In the genomic region with DNA sequence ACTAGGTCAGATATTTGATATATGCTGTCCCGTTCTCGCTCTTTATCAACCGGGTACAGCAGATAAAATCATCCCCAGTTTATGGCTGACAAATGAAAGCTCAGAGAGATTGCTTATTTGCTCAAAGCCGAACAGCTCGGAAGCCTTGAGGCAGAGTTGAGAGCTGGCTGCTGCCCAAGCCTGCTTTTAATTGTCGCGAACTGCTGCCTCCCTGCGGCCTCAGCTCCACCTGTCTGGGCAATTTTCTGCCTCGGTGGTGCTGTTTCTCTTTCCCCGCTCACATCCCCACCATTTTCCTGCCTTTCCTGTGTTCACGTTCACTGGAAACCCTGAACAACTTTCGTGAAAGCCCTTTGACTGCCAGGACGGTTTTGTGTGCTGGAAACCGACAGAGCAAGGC, we compare ENCODE assay signal across 8 mouse cellular contexts. TPM values are rescaled to one million over a fixed set of nuclear protein-coding genes. Genes with fewer than 3 reads are reported as not detected.
DNase-seq lines count a peak whose midpoint lies in the region; ATAC-seq and TF ChIP-seq lines count a peak whose summit lies in the region.

No protein-coding gene starts in this region.

- no peak overlapping the region for H3K4me2 ChIP-seq in forebrain, postnatal 0 days (ENCODE audit: low read depth)
- 0 out of 2 replicates have a peak overlapping the region, but pooled peaks have one; percentile 4 for H3K4me2 ChIP-seq in neural tube, embryonic 13.5 days

- no peaks in the 10 kb centered on the region for H3K9me3 ChIP-seq in forebrain, postnatal 0 days (ENCODE audit: low read length)
- H3K9me3 ChIP-seq in neural tube, embryonic 13.5 days = no peaks in the 10 kb centered on the region

- peak; percentile 48 for DNase-seq in embryo, embryonic 10 days (ENCODE audit: low spot score)
- no peak for DNase-seq in embryo, embryonic 9.5 days (ENCODE audit: extremely low spot score)
- DNase-seq in testis, postnatal 14 days (ENCODE audit: low spot score) = no peak
- peak; percentile 75 for DNase-seq in forebrain, postnatal 0 days
- DNase-seq in layer of hippocampus, adult 9-11 months = peak; percentile 42

- H3K27ac ChIP-seq in testis, adult 2 months (ENCODE audit: control insufficient read depth, insufficient read depth, low read depth, low read length) = no peak overlapping the region
- 0 out of 2 replicates have a peak overlapping the region, but pooled peaks have one; percentile 36 for H3K27ac ChIP-seq in forebrain, postnatal 0 days (ENCODE audit: low read depth, low read length)
- H3K27ac ChIP-seq in neural tube, embryonic 13.5 days (replicated peaks) = peak overlapping the region; percentile 29

- no peak for TF ChIP-seq POLR2A in testis, adult 2 months (IDR thresholded peaks at IDR 0.05; ENCODE audit: control insufficient read depth, low read depth, low read length)

- no peak overlapping the region for H3K9ac ChIP-seq in forebrain, postnatal 0 days
- no peak overlapping the region for H3K9ac ChIP-seq in neural tube, embryonic 13.5 days

- H3K27me3 ChIP-seq in testis, adult 2 months (ENCODE audit: control insufficient read depth, insufficient read depth, low read length) = no peaks in the 10 kb centered on the region
- H3K27me3 ChIP-seq in forebrain, postnatal 0 days (ENCODE audit: insufficient read depth, low read length) = no peaks in the 10 kb centered on the region
- no peaks in the 10 kb centered on the region for H3K27me3 ChIP-seq in neural tube, embryonic 13.5 days

- peak; percentile 29; the same call in 1 of the 2 replicates for ATAC-seq in forebrain, postnatal 0 days
- no peak for ATAC-seq in neural tube, embryonic 13.5 days (ENCODE audit: low read depth)
- ATAC-seq in megakaryocyte-erythroid progenitor cell, adult 5-6 weeks (replicated peaks; ENCODE audit: low FRiP score, low TSS enrichment, poor library complexity, severe bottlenecking) = no peak

- H3K4me3 ChIP-seq in testis, adult 2 months (ENCODE audit: control insufficient read depth, low read depth, low read length) = no peak overlapping the region
- H3K4me3 ChIP-seq in forebrain, postnatal 0 days (ENCODE audit: low read depth, low read length) = no peak overlapping the region
- no peak overlapping the region for H3K4me3 ChIP-seq in neural tube, embryonic 13.5 days

- H3K4me1 ChIP-seq in testis, adult 2 months (ENCODE audit: control insufficient read depth, insufficient read depth, low read length) = no peaks in the 10 kb centered on the region
- H3K4me1 ChIP-seq in forebrain, postnatal 0 days (ENCODE audit: insufficient read depth) = 0 out of 2 replicates have a peak, but pooled peaks cover 8% of the 10 kb centered on the region
- peaks cover 27% of the 10 kb centered on the region for H3K4me1 ChIP-seq in neural tube, embryonic 13.5 days (replicated peaks)

- WGBS in forebrain, postnatal 0 days = 11% methylated on average over 14 of the region's 14 CpGs
- 26% methylated on average over 14 of the region's 14 CpGs for WGBS in neural tube, embryonic 13.5 days

- no peaks in the 10 kb centered on the region for H3K36me3 ChIP-seq in testis, adult 2 months (ENCODE audit: control insufficient read depth, insufficient read depth, low read length)
- H3K36me3 ChIP-seq in forebrain, postnatal 0 days (ENCODE audit: insufficient read depth) = no peaks in the 10 kb centered on the region
- 0 out of 2 replicates have a peak, but pooled peaks cover under 1% of the 10 kb centered on the region for H3K36me3 ChIP-seq in neural tube, embryonic 13.5 days

- TF ChIP-seq CTCF in testis, adult 2 months (IDR thresholded peaks at IDR 0.05; ENCODE audit: control insufficient read depth, insufficient read depth, insufficient replicate concordance, low read depth, low read length) = 0 out of 2 replicates have a peak, but pooled peaks have one; percentile 10
- peak; percentile 43 for TF ChIP-seq CTCF in forebrain, postnatal 0 days (IDR thresholded peaks at IDR 0.05; ENCODE audit: low read depth)

RNA-seq across cellular contexts. Expression of a gene that starts 39.8 kb away (rescaled TPM):
- 4.0 and 6.1 TPM in 2 replicates for polyA plus RNA-seq in testis, adult 2 months (2012; rRNA removed)
- total RNA-seq in forebrain, postnatal 0 days (2014; rRNA removed) = 169 and 211 TPM in 2 replicates
- 7.0 and 10.0 TPM in 2 replicates for polyA plus RNA-seq in forebrain, postnatal 0 days (2015; fragmentation: Nextera tagmentation; extraction: Ambion mirVana)
- 7.8 and 9.4 TPM in 2 replicates for polyA plus RNA-seq in neural tube, embryonic 13.5 days (2015; fragmentation: Nextera tagmentation; extraction: Ambion mirVana)
- not detected in 2 replicates for total RNA-seq in megakaryocyte-erythroid progenitor cell, adult 5-6 weeks (2014; fragmentation: Nextera tagmentation)
- 0.15 TPM in 1 of 2 replicates, not detected in the other for total RNA-seq in megakaryocyte-erythroid progenitor cell, adult 5-6 weeks (2017)

Comparison
In these comparisons a context has a peak if more than half of its experiments do, and no peak if none do; other contexts are left out.
1. DNase-seq: peak in embryo, embryonic 10 days (single experiment), forebrain, postnatal 0 days (single experiment) and layer of hippocampus, adult 9-11 months (single experiment); none in embryo, embryonic 9.5 days (single experiment) and testis, postnatal 14 days (single experiment).